Mouse (Mus musculus) small intestine, adult 2 months (tissue): ENCODE results near the gene Stx3. TPM values are rescaled to one million over a fixed set of nuclear protein-coding genes. Genes with fewer than 3 reads are reported as not detected.

Experiments used
- H3K27ac ChIP-seq: fragments of 200-500 bp; 2 replicates; pipeline ENCODE4 v1.5.1; 2012; ENCODE audit warnings: low read depth, low read length, control low read depth, inconsistent platforms; ENCODE audit not compliant: insufficient read depth
- H3K27me3 ChIP-seq: fragments of 200-500 bp; 2 replicates; pipeline ENCODE4 v1.6.1; 2012; ENCODE audit warnings: mild to moderate bottlenecking, moderate library complexity, low read length, inconsistent platforms; ENCODE audit not compliant: control insufficient read depth, insufficient read depth
- H3K36me3 ChIP-seq: fragments of 200-500 bp; 2 replicates; pipeline ENCODE4 v1.6.1; 2012; ENCODE audit warnings: mild to moderate bottlenecking, low read length, control low read depth, inconsistent platforms; ENCODE audit not compliant: control insufficient read depth, insufficient read depth
- H3K4me1 ChIP-seq: fragments of 200-500 bp; 2 replicates; pipeline ENCODE4 v1.6.1; 2012; ENCODE audit warnings: low read length, inconsistent platforms, mixed read lengths; ENCODE audit not compliant: control insufficient read depth, insufficient read depth, insufficient read length
- H3K4me3 ChIP-seq: fragments of 200-500 bp; 2 replicates; pipeline ENCODE4 v1.5.1; 2012; ENCODE audit warnings: low read depth, mild to moderate bottlenecking, control low read depth, inconsistent platforms, low read length, moderate library complexity
- CTCF ChIP-seq: fragments of 200-500 bp; IDR thresholded peaks from 2 replicates; pipeline ENCODE4 v1.5.1; 2012; ENCODE audit warnings: low read depth, mild to moderate bottlenecking, control low read depth, inconsistent platforms, low read length, moderate library complexity, mixed read lengths; ENCODE audit not compliant: insufficient replicate concordance, insufficient read length; ENCODE audit errors: extremely low read depth
- POLR2A ChIP-seq: fragments of 200-500 bp; IDR thresholded peaks from 2 replicates; pipeline ENCODE4 v1.6.1; 2012; ENCODE audit warnings: low read depth, mild to moderate bottlenecking, control low read depth, inconsistent platforms, low read length, moderate library complexity
- WGBS: fragments of 180-500 bp; shearing (Covaris S2); methylation state at CpG from one replicate; pipeline ENCODE4 v1.1.7; 2018; 5-methylcytosine and 5-hydroxymethylcytosine counted together
- polyA plus RNA-seq: library from polyadenylated mRNA; depleted of rRNA; stranded (reverse); fragments of >200 nt; gene quantifications from 2 replicates; pipeline ENCODE4 v1.2.3, GENCODE M21; 2012; rRNA removed

The Stx3 gene
- polyA plus RNA-seq, 1 experiment = 38.0 TPM

DNA sequence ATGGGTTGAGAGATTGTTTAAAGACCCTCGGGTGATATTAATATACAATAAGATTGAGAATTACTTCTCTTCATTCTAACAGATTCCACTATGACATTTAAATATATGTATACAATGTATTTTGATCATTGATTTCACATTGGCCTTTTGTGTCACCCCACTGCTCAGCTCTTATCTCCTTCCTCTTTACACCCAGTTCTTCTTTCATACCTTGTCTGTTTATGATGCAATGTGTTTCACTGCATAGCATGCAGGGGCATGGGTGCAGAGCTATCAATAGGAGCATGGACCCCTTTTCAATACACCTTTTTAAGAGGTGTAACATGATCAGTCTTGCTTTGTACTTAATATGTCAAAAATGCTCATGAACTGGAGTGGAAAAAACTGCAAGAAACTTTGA is 88.9 kb downstream of the Stx3 start:
- no peaks in the 10 kb centered on the region for H3K36me3 ChIP-seq
- 57% methylated on average over 1 of the region's 1 CpGs for WGBS
- no peak overlapping the region for H3K27ac ChIP-seq
- H3K27me3 ChIP-seq = no peaks in the 10 kb centered on the region
- H3K4me1 ChIP-seq = no peaks in the 10 kb centered on the region
- TF ChIP-seq POLR2A (no peak), CTCF (no peak)
- no peak overlapping the region for H3K4me3 ChIP-seq

DNA sequence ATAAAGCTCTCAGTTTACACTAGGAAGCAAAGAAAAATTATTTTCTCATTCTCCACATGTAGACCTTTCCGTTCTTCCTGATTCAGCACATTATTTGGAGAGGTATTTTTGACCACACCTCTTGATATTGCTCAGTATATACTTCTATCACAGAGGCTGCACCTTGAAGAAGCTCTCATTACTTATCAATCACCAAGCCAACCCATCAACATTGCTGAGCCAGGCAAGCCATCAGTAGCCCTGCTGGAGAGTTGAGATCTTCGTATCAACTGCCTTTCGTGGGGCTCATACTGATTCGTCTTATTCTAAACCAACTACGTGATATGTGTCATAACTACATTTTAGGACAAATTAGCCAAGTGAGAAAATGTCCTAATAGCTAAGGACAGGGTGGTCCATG is 91.9 kb downstream of the Stx3 start:
- no peaks in the 10 kb centered on the region for H3K27me3 ChIP-seq
- TF ChIP-seq CTCF (no peak), POLR2A (no peak)
- H3K27ac ChIP-seq = no peak overlapping the region
- 91% methylated on average over 5 of the region's 5 CpGs for WGBS
- H3K4me3 ChIP-seq = no peak overlapping the region
- H3K36me3 ChIP-seq = no peaks in the 10 kb centered on the region
- H3K4me1 ChIP-seq = no peaks in the 10 kb centered on the region

DNA sequence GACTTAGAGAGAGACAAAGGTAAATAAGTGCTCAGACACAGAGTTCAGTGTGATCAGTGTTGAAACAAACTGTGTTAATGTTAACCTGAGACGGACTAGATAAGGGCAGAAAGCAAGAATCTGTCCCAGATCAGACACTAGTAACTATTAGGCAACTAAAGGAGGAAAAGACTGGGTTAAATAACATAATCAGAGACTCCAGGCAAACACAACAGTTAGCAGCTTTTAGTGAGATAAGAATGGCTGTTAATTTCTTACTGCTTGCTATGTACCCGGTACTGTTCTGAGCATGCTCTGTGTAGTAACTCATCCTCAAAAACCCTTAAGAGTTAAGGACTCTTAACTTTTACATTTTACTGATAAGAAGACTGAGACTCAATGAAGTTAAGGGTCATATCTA is 93.3 kb downstream of the Stx3 start:
- H3K36me3 ChIP-seq = no peaks in the 10 kb centered on the region
- WGBS = 41% methylated on average over 2 of the region's 2 CpGs
- TF ChIP-seq CTCF (no peak), POLR2A (no peak)
- no peaks in the 10 kb centered on the region for H3K4me1 ChIP-seq
- no peak overlapping the region for H3K4me3 ChIP-seq
- H3K27me3 ChIP-seq = no peaks in the 10 kb centered on the region
- no peak overlapping the region for H3K27ac ChIP-seq

Other genes starting within 250 kb of the Stx3 start
- gene Ms4a6d, start 214.6 kb downstream of the Stx3 start, polyA plus RNA-seq = 1.5 and 1.7 TPM in 2 replicates
- not detected in 2 replicates for gene Ms4a2, start 195.7 kb downstream of the Stx3 start, polyA plus RNA-seq
- gene Ms4a3, start 178.6 kb downstream of the Stx3 start, polyA plus RNA-seq = not detected in 2 replicates
- not detected in 2 replicates for gene Oosp2, start 158.8 kb downstream of the Stx3 start, polyA plus RNA-seq
- gene Oosp1, start 128.3 kb downstream of the Stx3 start, polyA plus RNA-seq = 0.38 TPM in 1 of 2 replicates, not detected in the other
- gene Oosp3, start 122.3 kb downstream of the Stx3 start, polyA plus RNA-seq = not detected in 2 replicates
- gene Gif, start 71.8 kb downstream of the Stx3 start, polyA plus RNA-seq = 0.09 and 8.4 TPM in 2 replicates
- gene Mrpl16, start 49.0 kb downstream of the Stx3 start, polyA plus RNA-seq = 1.8 and 4.0 TPM in 2 replicates
- gene Olfr1417, start 19.8 kb upstream of the Stx3 start, polyA plus RNA-seq = not detected in 2 replicates
- not detected in 2 replicates for gene Olfr1418, start 41.7 kb upstream of the Stx3 start, polyA plus RNA-seq
- not detected in 2 replicates for gene Olfr1419, start 55.7 kb upstream of the Stx3 start, polyA plus RNA-seq
- gene Olfr1420, start 67.2 kb upstream of the Stx3 start, polyA plus RNA-seq = not detected in 2 replicates
- gene Patl1, start 93.0 kb upstream of the Stx3 start, polyA plus RNA-seq = 6.6 and 12.2 TPM in 2 replicates
- gene Osbp, start 146.5 kb upstream of the Stx3 start, polyA plus RNA-seq = 7.0 and 12.0 TPM in 2 replicates
- gene Olfr1423, start 221.9 kb upstream of the Stx3 start, polyA plus RNA-seq = not detected in 2 replicates
- gene Olfr1424, start 243.3 kb upstream of the Stx3 start, polyA plus RNA-seq = not detected in 2 replicates